Mouse (Mus musculus): ENCODE measurements around the gene Fth1. TPM values are rescaled to one million over a fixed set of nuclear protein-coding genes. Genes with fewer than 3 reads are reported as not detected.

Fth1 gene
- polyA plus RNA-seq, 1 experiment from 2014 or later: 1,356 TPM

Other genes with a start within 250 kb of the Fth1 start
- gene Scgb2a2, start 133.0 kb upstream of the Fth1 start, polyA plus RNA-seq (2015; fragmentation: Nextera tagmentation; extraction: Ambion mirVana): not detected in 2 replicates
- 46.6 and 47.1 TPM in 2 replicates for gene Incenp, start 81.0 kb upstream of the Fth1 start, polyA plus RNA-seq (2015; fragmentation: Nextera tagmentation; extraction: Ambion mirVana)
- 1.8 and 2.0 TPM in 2 replicates for gene Best1, start 21.0 kb downstream of the Fth1 start, polyA plus RNA-seq (2015; fragmentation: Nextera tagmentation; extraction: Ambion mirVana)
- gene Rab3il1, start 21.1 kb downstream of the Fth1 start, polyA plus RNA-seq (2015; fragmentation: Nextera tagmentation; extraction: Ambion mirVana): 21.0 and 21.4 TPM in 2 replicates
- gene Fads3, start 61.0 kb downstream of the Fth1 start, polyA plus RNA-seq (2015; fragmentation: Nextera tagmentation; extraction: Ambion mirVana): 8.7 and 9.1 TPM in 2 replicates
- 169 and 173 TPM in 2 replicates for gene Fads2, start 121.1 kb downstream of the Fth1 start, polyA plus RNA-seq (2015; fragmentation: Nextera tagmentation; extraction: Ambion mirVana)
- gene Fads1, start 202.3 kb downstream of the Fth1 start, polyA plus RNA-seq (2015; fragmentation: Nextera tagmentation; extraction: Ambion mirVana): 173 and 178 TPM in 2 replicates
- 386 and 396 TPM in 2 replicates for gene Tmem258, start 223.4 kb downstream of the Fth1 start, polyA plus RNA-seq (2015; fragmentation: Nextera tagmentation; extraction: Ambion mirVana)
- 47.9 and 49.6 TPM in 2 replicates for gene Fen1, start 223.6 kb downstream of the Fth1 start, polyA plus RNA-seq (2015; fragmentation: Nextera tagmentation; extraction: Ambion mirVana)